Mouse (Mus musculus): Measurements from ENCODE around the gene Mtg2.

Gene Mtg2

DNA sequence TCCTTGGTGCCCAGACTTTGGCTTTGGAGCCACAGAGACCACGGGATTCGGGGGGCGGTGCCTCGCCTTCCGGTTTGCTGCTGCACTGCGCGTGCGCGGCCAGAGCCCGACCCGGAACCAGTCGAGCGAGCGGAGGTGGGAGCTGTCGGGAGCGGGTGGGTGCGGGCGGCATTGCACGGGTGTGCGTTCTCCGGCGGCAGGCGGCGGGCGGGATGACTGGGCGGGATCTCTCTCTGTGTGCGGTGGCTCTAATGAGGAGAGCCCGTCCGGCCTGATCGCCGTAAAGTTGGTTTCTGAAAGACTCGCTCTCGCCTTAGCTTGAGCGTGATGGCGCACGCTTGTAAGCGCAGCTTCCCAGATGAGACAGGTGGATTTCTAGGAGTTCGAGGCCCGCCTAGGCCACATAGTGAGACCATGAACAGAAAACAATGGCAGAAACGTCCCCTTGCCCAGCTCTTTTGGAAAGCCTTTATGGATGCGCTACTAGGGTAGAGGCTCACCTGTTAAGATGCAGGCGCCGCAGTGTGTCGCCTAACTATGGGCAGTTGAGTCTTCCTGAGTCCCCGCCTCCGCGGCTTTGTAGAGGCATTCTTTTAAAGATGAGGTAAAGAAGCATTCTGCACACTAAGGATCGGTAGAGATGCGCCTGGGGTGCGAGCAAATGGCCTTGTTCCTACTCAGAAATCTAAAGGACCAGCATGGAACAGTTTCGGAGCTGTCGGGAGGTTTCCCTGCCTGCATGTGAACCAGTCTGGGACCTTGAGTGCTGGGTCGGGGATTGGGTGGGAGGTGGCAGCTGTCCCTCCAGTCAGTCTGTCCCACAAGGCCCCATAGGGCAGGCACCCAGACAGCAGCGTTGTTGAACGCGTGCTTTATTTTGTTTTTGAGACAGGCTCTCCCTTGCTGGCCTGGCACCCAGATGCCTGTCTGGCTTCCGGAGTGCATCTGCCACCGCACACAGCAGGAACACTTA is at the start of gene Mtg2:
Gene Mtg2, plus strand, starts transcription at position 108 of the 973 bp plus-strand sequence.
- peak; percentile 89 to 90 for DNase-seq (ENCODE audit: low spot score in 2 of 2)

DNA sequence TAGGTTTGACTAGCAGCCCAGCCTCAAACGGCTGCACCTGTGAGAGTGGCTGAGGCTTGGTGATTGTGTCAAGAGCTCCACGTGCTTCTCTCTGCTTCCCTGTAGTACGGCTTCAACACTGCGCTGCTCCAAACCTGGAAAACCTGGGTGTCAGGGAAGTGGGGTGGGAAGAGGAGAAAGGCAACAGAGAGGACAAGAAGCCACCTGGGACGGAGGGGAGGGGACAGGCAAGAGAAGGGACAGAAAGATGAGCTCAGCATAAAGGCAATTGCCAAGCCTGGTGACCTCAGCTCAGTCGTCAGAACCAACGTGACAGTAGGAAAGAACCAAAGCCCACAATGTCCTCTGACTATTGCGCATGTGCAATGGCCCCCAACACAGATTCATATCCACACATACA is 49.5 kb upstream of the Mtg2 start:
- no peak for DNase-seq (ENCODE audit: low spot score in 2 of 2)

DNA sequence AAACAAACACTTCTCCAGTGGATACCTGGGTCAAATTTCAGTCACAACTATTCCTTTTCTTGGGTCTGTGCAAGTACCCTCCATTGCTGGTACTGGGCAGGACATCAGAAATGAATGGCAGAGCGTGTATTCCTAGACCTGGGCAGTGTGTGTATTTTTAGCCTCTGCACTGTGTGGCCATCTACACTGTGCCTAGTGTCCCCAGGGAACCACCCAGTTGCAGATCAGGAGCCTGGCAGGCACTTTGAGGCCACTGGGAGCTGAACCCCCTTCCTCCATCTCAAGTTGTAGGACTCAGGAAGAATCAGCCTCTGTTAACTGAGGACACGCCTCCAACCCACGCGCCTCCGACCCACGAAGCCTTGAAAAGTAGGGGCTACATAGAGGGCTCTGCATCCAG is 47.6 kb upstream of the Mtg2 start:
- no peak for DNase-seq (ENCODE audit: low spot score in 2 of 2)

DNA sequence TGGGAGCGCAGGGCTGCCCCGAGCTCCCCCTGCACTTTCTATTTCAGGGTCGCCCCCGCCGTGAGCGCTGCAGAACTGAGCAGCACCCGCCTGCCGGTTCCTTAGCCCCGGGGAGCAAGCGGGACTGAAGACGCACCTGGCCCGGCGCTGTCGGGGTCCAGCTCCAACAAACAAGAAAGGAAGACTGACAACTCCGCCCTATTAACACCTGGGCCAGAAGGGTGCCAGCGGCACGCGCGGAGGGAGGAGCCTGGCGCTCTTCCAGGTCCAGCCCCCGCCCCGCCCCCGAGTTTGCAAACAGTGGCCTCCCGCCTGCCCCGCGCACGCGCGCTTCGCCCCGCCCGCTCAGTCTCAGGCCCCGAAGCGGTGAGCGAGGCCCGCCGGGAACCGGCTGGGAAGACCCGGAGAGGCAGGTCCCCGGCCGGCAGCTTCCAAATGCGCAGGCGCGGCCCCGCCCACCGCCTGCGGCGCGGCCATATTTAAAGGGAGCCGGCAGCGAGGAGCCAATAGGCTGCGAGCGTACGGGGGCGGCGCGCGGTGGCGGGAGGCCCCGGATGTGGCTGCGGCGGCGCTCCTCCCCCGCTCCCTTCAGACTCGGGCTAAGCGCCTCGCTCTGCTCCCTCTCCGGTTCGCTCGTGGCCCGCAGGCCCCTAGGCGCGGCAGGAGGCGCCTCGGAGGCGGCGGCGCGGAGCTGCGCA is 45.8 kb upstream of the Mtg2 start, which contains the start of gene Lsm14b:
Gene Lsm14b, plus strand, starts transcription at position 587 of the 698 bp plus-strand sequence.
- DNase-seq (ENCODE audit: low spot score in 2 of 2): peak; percentile 99 to 100

DNA sequence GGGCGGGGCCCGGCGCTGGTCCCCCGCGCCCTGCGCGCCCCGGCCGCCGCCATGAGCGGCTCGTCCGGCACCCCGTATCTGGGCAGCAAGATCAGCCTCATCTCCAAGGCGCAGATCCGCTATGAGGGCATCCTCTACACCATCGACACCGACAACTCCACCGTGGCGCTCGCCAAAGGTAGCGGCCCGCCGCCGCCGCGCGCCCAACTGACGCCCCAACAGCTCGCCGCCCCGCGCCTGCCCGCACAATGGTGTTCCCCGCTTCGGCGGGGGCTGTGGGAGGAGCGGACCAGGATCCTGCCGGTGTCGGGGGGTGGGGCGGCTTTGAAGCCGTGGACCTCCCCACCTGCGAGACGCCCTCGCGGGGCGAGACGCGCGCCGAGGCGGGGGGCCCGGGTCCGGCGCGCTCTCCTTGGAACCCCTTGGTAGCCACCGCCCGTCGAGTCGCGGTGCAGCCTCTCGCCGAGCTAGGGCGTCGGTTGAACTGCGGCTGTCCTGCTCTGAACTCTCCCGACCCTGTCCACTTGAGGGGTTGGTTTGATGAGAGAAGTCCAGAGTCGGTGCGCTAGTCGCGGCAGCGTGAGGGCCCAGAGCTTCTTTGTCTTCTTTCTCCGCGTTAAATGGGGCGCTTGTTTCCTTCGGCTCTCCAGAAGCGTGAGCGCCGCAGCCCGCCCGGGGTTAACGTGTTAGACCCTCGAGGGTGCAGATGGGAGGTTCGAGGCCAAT is 45.1 kb upstream of the Mtg2 start:
- DNase-seq (ENCODE audit: low spot score in 2 of 2): peak in 1 of 2 experiments; percentile 45

DNA sequence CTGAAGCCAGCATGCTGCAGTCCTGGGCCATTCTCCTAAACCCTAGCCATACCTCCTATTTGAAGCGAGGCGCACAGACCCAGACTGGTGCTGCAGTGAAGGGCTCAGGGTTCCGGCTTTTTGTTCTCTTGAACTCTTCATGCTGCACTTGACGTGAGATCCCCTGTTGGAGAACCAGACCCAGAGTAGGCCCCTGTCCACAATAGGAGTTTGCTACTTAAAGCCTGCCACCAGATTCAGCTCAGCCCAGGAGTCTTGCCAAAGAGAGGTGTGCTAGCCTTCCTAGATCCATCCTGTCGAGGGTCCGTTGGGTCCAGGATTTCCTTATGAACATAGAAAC is 44.6 kb upstream of the Mtg2 start:
- DNase-seq (ENCODE audit: low spot score in 2 of 2): no peak

DNA sequence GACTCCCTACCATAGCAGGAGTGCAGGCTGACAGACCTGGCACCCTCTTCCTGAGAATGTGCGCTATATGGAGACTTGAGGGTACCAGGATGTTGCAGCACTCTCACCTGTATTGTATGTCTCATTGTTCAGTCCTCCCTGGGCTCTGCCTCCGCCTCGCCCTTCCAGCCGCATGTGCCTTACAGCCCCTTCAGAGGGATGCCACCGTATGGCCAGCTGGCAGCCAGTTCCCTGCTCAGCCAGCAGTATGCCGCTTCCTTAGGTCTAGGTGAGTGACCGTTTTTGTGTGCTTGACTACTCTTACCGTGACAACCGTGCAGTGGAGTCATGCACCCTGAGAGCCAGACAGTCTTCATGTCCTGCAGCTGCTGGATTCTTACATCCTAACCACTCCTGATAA is 42.6 kb upstream of the Mtg2 start:
- no peak for DNase-seq (ENCODE audit: low spot score in 2 of 2)

DNA sequence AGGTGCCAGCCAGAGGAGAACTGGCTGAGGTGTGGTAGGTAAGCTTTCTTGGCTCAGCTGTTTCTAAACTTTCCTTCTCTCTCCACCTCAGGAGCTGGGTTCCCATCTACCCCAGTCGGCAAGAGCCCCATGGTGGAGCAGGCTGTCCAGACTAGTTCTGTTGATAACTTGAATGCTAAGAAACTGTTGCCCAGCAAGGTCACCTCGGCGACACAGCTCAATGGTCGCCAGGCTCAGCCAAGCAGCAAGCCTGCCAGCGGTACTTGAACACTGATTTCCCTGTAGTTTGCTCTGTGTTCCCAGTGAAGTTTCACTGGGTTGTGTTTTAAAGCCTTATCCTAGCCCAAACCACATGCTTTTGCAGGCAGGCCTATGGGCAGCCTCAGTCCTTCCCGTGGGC is 39.1 kb upstream of the Mtg2 start:
- no peak for DNase-seq (ENCODE audit: low spot score in 2 of 2)

DNA sequence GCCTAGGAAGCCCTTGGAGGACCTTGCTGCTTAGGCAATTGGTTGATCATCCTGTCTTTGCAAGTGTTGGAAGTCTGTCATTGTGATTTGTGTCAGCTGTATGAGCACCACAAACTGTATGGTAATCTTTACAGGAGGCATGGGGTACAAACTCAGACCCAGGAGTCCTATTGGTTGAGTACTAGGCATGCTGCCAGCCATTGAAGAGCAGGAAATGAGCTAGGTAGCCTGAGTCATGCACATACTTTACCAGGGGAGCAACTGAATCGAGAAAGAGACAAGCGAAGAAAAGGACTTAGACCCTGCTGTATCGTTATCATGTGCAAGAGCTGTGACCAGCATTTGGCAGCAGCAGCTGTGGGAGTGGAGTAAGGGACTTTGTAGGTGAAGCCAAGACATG is 37.5 kb upstream of the Mtg2 start:
- DNase-seq (ENCODE audit: low spot score in 2 of 2): no peak

DNA sequence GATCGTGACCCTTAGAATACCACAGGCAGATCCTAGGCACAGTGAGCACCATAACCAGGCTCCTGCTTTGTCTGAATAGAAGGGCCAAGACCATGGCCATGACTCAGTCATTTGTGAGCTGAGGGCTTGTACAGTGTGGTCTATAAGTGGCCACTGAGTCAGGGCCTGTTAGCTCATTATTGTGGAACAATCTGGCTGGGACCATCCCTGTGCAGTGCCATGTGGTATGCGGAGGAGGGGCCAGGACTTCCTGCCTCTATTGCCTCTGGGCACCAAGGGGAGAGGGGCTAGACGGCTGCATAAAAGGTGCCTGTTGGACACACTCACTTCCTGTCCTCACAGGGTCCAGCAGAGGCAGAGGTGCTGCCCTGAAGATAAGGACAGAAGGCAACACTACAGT is 36.4 kb upstream of the Mtg2 start:
- no peak for DNase-seq (ENCODE audit: low spot score in 2 of 2)

DNA sequence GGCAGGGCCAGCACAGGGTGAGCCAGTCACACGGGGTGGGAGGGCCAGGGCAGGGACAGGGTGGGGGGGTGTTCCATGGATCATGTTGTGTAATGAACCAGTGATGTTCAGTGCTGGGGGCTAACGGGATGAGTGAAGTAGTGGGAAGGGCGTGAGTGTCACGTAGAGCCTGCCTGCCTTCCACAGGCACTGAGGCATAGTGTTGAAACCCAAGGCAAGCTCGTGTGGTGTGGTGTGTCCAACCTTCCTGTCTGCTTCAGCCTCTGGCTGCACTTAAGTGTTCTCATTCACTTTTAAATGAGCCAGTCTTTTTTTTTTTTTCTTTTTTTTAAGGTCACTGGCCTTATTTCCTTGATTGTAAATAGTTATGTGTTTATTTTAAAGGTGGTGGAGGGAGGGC is 35.6 kb upstream of the Mtg2 start:
- no peak for DNase-seq (ENCODE audit: low spot score in 2 of 2)

DNA sequence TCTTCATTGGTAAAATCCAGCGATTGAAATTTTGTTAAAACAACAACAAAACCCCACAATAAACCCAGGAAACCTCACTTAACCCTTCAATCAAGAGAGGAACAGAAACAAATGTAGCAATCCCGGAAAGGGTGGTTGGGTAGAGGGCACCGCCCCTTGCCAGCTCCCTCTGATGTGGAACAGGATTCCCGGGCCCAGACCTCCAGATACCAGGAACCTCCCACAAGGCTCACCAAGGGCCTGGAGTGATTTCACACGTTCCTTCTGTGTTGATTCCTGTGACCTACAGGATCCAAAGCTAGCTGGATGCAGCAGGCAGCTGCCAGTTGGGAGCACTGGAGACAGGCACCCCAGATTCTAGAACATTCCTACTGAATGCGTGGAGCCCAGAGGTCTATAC is 30.0 kb upstream of the Mtg2 start:
- DNase-seq (ENCODE audit: low spot score in 2 of 2): no peak

DNA sequence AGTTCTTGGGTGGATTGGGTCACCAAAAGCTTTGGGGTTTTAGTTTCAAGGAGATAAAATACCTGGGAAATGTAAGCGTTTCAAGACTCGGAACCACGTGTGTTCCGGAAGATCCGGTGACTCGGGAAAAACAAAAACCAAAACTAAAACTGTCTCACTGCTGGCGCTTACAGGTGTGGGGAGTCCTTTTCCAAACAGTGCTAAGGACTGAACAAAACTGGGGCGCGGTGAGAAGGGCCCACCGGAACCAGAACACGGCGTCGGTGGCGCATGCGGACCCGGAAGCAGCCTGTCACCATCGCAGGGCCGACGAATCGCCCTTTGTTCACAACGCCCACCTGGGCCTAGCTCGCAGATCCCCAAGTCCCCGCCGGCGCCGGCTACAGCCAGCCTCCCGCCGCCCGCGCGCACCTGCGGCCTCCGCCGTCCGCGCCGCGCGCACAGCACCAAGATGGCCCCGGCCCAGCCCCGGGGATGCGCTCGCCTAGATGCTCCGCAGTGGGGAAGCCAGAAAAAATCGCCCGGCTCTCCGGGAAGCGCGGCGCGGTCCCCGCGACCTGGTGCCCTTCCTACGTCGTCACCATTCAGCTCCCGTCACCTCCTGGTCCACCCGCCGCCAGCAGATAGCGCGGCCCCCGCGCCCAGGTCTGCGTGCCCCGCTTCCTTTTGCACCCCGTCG is 28.7 kb upstream of the Mtg2 start:
- peak in 1 of 2 experiments; percentile 23 for DNase-seq (ENCODE audit: low spot score in 2 of 2)

DNA sequence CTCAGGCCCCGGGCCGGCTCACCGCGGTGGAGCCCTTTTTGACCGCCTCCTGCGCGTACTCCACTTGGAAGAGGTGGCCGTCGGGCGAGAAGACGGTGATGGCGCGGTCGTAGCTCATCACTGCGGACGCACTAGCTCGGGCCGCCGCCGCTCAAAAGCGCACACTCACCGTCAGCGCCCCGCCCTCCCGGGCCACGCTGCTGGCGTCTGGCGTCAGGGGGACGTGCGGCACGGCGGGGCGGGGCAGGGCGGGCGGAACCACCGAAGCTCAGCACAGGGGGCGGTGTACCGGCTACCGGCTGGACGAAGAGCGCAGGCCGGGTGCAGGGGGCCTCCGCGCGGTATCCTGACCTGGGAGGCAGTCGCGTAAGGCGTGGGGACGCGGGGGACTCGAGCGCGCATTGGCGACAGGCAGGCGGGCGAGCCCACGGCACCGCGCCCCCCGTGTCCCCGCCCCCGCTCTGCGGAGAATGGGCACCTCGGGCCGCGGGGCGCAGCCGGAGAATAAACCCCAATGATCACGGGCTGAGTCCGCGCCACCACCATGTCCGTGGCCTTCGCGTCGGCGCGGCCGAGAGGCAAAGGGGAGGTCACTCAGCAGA is 28.0 kb upstream of the Mtg2 start, which contains the start of the genes Psma7 and Ss18l1:
Gene Psma7, minus strand, starts transcription at position 178 of the 602 bp plus-strand sequence.
Gene Ss18l1, plus strand, starts transcription at position 254 of the 602 bp plus-strand sequence.
- peak; percentile 88 to 91 for DNase-seq (ENCODE audit: low spot score in 2 of 2)

DNA sequence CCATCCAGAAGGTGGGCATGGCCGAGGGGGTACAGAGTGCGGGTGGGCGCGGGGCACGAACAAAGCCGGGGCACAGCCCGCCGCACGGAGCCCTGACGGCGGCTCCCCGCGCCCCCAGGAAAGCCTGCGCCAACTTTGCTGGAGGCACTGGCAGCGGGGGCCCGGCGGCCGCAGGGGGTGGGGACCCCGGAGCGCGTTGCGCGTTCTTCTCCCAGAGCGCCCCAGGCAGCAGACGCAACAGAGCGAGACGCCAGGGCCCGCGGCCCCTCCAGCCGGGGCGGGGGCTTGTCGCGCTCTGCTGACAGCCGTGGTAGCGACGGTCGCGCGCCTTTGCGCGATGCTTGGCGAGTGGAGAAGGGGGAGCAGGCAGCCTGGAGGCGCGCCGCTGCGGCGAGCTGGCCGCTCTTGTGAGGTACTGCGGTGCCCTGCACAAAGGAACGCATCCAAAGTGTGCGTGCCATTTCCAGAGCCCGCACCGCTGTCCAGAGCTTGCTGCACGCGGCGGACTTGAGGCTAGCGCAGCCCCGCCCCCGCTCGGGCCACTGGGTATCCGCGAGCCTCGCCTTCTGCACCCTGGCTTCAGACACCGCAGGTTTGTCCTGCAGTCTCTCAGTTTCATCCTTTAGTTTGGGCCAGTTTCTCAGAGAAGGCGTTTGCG is 27.4 kb upstream of the Mtg2 start:
- DNase-seq (ENCODE audit: low spot score in 2 of 2): peak; percentile 48 to 50

DNA sequence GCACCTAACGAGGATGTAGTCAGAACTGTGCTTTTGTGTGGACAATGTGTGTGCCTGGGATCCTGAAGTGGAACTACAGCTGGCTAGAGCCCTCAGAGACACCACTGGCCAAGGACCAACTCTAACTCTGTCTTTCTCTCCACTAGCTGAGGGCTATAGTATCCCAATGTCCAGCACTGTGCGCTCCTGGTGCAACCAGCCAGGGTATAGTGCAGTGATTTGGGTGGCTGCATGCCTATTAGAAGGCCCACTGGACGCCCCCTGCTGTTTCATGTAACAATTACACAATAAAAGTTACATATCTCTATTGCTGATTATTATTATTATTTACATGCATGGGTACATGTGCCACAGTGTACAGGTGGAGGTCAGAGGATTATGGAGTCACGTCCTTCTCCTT is 25.1 kb upstream of the Mtg2 start:
- peak; percentile 26 to 61 for DNase-seq (ENCODE audit: low spot score in 2 of 2)

DNA sequence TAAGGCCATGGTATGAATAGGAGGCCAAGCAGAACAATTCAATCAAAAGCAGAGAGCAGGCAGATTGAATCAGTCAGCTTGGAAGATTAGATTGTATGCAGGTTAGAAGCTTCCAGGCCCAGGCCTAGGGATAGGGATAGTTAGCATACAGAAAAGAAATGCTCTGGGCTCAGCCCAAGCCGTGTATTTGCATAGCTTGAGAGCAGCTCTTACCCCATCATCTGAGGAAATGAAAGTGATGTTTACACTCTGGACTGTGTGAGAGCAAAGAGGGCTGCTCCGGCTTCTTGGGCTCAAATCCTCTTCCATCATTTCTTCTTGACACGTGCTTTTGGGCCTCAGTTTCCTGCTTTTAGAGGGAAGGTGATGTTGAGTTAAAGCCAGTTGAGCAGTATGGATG is 22.8 kb upstream of the Mtg2 start:
- DNase-seq (ENCODE audit: low spot score in 2 of 2): no peak

DNA sequence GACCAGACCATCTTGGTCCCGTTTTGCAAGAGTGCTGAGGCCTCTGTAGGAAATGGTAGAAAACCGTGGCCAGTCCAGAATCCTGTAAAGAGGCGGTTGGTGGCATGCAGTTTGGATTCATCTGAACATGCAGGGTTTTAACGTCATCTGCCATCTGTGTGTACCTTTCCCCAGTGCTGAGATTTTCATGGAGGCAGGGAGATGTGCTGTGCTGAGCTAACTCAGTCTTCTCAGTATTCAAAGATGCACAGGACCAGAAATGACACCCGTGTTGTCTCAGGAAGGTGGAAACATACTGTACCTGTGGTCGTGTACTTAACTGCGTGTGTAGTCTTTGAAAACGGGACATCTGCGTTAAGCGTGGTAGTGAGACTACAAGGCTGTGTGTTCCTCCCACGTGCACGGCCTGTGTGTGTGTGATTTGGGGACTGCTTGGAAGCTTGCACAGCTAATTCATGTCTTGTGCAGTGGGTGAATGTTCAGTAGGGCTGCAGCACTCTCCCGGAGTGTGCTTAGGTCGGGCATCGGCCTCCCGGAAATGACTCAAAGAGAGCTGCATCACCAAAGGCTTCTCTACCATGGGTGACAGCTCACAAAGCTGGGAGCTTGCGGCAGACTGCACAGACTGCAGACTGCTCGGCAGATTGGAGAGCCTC is 22.3 kb upstream of the Mtg2 start:
- no peak for DNase-seq (ENCODE audit: low spot score in 2 of 2)

DNA sequence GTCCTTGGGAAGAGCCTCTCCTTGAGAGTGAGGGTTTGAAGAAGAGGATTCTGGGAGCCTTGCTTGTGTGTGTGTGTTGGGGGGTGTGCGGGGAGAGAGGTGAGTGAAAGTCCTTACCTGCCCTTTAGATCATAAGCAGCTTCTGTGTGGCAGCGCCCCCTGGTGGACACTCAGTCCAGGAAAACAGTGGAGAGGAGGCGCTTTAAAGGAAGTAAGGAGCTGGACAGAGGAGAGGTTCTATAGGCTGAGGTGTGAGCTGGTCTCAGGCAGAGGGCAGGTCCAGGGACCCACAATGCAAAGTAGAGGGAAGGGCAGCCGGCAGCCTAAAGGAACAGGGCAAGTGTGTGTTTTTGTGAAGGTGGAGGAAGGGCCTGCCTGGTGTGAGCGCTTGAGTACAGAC is 19.4 kb upstream of the Mtg2 start:
- peak; percentile 66 to 77 for DNase-seq (ENCODE audit: low spot score in 2 of 2)
